Mouse (Mus musculus) neural tube, embryonic 10.5 days (tissue): ENCODE results near the gene Slc7a1.
"Not testable (repeated sequence)": the region's sequence is repeated elsewhere in the genome, so short reads cannot be mapped to it uniquely, and the experiment has no call there.

Source experiments
- DNase-seq: peaks from one replicate; pipeline ENCODE4 v3.0.0-alpha.2; 2017; ENCODE audit warnings: low spot score; ENCODE audit errors: extremely low spot score

The Slc7a1 gene

DNA sequence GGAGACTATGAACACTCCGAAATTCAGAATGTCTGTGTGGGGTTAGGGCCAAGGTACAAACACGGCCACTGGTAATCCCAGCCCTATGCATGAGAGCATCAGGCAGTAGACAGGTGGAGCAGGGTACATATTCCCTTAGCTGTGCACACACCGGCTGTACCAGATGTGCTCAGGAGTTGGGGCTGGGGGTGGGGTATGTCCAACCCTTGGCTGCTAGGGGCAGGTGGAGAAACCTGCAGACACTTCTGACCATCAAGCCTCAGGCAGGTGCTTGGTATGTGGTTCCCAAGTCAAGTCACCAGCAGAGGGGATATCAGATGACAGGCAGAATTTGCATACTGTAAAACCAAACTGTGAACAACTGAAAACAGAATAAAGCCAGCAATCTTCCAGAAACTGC is 70.7 kb downstream of the Slc7a1 start:
- DNase-seq = no peak

DNA sequence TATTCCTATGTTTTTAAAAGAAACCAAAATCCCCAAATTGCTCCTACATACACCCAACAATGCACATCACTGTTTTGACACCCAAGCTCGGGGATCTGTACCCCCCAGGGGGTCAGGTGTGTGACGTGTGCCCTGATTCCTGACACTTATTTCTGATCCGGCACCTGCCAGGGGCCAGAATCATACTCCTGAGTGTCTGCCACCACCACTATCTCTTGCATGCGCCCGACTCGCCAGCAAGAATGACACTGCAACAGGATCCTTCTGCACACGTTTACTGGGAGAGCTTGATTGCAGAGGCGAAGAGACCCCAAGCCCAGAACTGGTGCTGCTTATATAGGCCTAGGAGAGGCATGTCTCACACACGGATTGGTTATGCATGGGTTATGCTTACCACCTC is 73.4 kb downstream of the Slc7a1 start:
- DNase-seq = not testable (repeated sequence)

DNA sequence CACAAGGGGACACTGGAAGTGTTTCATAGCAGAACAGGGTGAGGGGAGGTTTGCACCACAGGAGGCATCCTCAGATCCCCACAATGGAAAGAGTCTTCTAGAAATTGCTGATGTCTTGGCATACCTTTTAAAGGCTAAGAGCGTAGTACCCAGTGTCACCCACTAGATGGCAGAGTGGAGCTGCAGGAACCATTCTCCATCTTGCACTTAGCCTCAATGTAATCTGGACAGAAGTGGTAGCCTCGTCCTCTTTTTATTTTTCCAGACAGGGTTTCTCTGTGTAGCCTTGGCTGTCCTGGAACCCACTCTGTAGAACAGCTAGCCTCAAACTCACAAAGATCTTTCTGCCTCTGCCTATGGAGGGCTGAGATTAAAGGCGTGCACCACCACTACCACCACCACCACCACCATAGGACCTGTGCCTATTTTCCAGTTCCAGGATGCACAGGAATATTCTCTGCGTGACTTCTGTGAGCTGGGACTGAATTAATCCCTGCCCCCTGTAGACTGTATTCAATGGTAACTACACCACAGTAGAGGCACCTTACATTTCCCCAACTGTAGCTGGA is 74.3 kb downstream of the Slc7a1 start:
- peak; percentile 49 for DNase-seq

DNA sequence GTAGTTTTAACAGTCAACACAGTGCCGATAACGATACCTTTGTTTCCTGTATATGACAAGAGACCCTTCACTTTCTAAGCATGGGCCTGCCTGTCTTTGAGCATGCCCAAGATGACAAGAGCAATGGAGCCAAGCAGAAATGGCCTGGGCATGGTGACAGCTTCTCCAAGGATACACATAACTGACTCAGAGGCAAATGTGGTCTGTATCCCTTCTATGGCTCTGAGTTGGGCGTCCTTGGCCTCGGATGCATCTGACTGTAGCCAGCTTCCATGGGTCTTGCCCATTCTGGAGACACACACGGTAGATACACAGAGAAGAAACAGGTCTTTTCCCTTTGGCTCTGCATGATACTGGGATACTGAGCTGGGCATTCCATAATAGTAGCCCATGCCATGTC is 84.8 kb downstream of the Slc7a1 start:
- no peak for DNase-seq

GRCm38 (mm10) chr5:148312443-148312842 is 87.3 kb downstream of the Slc7a1 start:
- DNase-seq = no peak

DNA sequence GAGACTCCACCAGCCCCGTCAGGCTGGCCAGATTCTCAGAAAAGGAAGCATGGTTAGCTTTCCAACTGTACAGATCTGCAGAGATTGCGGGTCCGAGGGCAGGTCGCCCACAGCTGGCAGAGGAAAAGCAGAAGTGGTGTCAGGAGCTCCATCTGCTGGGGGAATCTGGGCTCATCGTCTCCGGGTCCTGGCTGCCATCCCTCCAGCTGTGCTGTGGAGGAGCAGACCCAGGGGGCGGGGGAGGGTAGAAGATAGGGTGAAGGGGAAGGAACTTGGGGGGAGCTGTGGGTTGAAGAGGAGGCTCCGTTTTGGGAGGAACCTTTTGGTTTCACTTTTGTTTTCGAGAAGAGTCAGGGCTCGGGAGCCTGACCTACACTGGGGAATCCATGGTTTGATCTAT is 88.9 kb downstream of the Slc7a1 start:
- DNase-seq = no peak

GRCm38 (mm10) chr5:148304112-148304511 is 95.6 kb downstream of the Slc7a1 start:
- DNase-seq = no peak

DNA sequence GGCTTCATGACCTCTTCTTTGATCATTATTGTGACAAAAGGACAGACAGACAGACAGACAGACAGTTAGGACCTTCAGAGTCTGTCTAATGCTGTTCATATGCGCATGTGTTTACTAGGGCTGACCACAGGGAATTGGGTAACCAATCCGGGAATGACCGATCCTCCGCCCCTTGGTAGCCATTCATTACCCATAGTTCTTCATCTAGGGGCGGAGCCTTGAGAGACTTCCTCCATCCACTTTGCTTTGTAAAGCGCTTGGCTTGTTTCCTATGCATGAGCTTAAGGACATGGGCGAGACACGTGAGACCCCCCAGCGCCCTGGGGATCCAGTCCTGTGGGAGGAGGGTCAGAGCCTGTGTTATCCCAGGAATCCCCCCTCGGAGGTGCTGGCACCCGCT is 96.7 kb downstream of the Slc7a1 start:
- no peak for DNase-seq

DNA sequence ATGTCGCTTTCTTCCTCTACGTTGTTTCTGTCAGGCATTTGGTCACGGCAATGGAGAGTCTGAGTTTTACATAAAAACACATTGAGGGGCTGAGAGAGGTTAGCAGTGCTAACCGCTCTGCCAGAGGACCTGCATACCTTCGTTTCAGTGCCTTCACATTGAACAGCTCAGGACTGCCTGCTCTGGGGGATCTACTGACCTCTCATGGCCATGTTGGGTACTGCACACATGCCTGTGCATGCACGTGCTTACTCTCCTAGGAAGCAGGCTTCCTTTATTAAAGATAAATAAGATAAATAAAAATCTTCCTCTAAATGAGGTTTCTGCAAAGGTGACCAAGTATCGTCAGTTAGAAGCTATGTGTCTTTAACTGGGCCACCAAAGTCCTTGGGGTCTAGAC is 106.4 kb downstream of the Slc7a1 start:
- DNase-seq = peak; percentile 15

GRCm38 (mm10) chr5:148292862-148293261 is 106.8 kb downstream of the Slc7a1 start:
- DNase-seq = no peak

DNA sequence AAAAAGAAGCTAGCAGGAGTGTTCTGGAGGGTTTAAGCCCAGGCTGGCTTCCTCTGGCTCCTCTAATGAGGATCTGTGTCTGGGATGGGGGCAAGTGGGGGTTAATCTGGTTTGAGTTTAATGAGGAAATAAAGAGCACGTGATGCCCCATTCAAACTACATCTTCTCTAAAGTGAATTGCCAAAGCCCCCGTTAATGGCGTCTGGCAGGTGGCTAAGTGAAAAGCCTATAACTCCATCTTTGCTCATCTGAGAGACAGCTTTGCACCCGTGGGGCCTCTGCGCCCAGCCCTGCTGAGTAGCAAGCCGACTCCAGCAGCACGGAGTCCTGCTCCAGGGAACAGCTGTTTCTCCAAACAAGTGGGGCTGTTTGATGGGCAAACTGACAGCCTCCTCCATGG is 109.8 kb downstream of the Slc7a1 start:
- no peak for DNase-seq

GRCm38 (mm10) chr5:148288804-148289203 is 110.9 kb downstream of the Slc7a1 start:
- no peak for DNase-seq

- no peak for DNase-seq
Measured at GRCm38 (mm10) chr5:148287529-148287928, 112.2 kb downstream of the Slc7a1 start.

- DNase-seq = no peak
Measured at GRCm38 (mm10) chr5:148283584-148283983, 116.1 kb downstream of the Slc7a1 start.

- DNase-seq = no peak
Measured at GRCm38 (mm10) chr5:148283177-148283576, 116.5 kb downstream of the Slc7a1 start.

GRCm38 (mm10) chr5:148282631-148283030 is 117.1 kb downstream of the Slc7a1 start:
- DNase-seq = no peak

DNA sequence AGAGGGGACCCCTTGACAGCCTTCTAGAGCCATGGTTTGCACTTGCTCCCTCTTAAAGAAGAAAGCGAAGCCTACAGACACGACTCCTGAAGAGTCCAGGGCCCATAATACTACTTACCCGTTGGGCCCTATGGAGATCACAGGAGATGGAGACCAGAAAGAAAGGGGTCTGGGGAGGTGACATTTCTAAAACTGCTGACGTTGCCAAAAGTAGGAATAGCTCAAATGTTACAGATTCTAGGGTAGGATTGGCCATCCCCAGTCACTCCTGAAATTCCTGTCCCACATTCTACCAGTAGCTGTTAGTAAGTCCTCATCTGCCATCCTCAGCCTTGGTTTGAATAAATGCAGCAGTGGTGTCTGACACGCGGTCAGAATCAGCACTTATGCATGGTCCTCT is 117.6 kb downstream of the Slc7a1 start:
- no peak for DNase-seq

DNA sequence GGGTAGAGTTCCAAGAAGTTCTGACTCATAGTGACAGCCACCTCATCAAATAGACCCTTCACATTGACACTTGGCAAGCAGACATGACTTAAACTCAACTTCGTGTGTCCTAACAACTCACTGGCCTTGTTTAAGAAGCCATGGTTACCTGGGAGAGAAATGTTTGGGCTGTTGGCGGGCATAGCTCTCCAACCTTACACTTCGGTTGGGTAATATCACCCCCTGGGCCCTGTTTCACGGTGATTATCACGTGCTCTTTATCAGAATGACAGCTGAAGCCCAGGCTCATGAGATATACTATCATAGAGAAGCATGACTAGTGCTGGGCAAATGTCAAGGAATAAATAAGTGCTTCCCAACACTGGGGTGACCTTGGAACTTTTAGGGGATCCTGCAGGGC is 119.4 kb downstream of the Slc7a1 start:
- no peak for DNase-seq

DNA sequence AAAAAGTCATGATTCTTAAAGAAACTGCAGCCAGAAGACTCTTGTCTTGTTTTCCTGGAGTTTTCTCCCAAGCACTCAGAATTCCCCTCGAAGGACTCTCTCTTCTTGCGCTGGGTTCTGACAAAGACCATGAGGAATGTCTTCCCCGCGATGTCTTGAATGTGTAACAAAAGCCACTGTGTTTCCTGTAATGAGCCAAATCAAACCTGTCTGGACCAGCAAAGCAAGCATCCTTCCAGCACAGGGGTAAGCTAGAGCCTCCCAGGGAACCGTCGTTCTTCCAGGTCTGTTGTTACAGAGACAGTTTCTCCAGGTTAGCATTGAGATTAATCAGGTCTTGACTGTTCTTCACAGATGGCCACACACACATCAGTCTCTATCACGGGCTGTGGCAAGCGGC is 121.5 kb downstream of the Slc7a1 start:
- DNase-seq = no peak
